Mouse (Mus musculus) thymus, adult 2 months (tissue): ENCODE measurements around the gene Cbfa2t2. TPM values are rescaled to one million over a fixed set of nuclear protein-coding genes. Genes with fewer than 3 reads are reported as not detected.
A peak's percentile ranks its signal among the peaks of the same experiment; 100 is the strongest.

Source experiments
- DNase-seq: peaks from one replicate; pipeline ENCODE4 v3.0.0; 2021
- H3K27ac ChIP-seq: fragments of 200-500 bp; 2 replicates; pipeline ENCODE4 v1.5.1; 2012; ENCODE audit warnings: low read length, control low read depth; ENCODE audit not compliant: control insufficient read depth, insufficient read depth
- H3K27me3 ChIP-seq: fragments of 200-500 bp; 2 replicates; pipeline ENCODE4 v1.6.1; 2012; ENCODE audit warnings: mild to moderate bottlenecking, low read length, moderate library complexity, mixed read lengths; ENCODE audit not compliant: control insufficient read depth, insufficient read depth
- H3K36me3 ChIP-seq: fragments of 200-500 bp; 2 replicates; pipeline ENCODE4 v1.6.1; 2012; ENCODE audit warnings: mild to moderate bottlenecking, low read length, moderate library complexity; ENCODE audit not compliant: control insufficient read depth, insufficient read depth
- H3K4me1 ChIP-seq: fragments of 200-500 bp; replicated peaks from 2 replicates; pipeline ENCODE4 v1.6.1; 2012; ENCODE audit warnings: low read length; ENCODE audit not compliant: control insufficient read depth, insufficient read depth
- H3K4me3 ChIP-seq: fragments of 200-500 bp; 2 replicates; pipeline ENCODE4 v1.5.1; 2012; ENCODE audit warnings: mild to moderate bottlenecking, low read length, control low read depth, moderate library complexity; ENCODE audit not compliant: control insufficient read depth, insufficient read depth
- CTCF ChIP-seq: fragments of 200-500 bp; IDR thresholded peaks from 2 replicates; pipeline ENCODE4 v1.5.1; 2012; ENCODE audit warnings: mild to moderate bottlenecking, control low read depth, low read length, moderate library complexity, borderline replicate concordance; ENCODE audit not compliant: control insufficient read depth, poor library complexity, insufficient read depth; ENCODE audit errors: extremely low read depth
- POLR2A ChIP-seq: fragments of 200-500 bp; IDR thresholded peaks from 2 replicates; pipeline ENCODE4 v1.6.1; 2012; ENCODE audit warnings: mild to moderate bottlenecking, low read length, control low read depth, moderate library complexity; ENCODE audit not compliant: control insufficient read depth, poor library complexity, insufficient read depth; ENCODE audit errors: extremely low read depth
- WGBS: fragments of 180-500 bp; shearing (Covaris S2); methylation state at CpG from one replicate; pipeline ENCODE4 v1.1.7; 2018; 5-methylcytosine and 5-hydroxymethylcytosine counted together
- polyA plus RNA-seq: library from polyadenylated mRNA; depleted of rRNA; stranded (reverse); fragments of >200 nt; gene quantifications from 2 replicates; pipeline ENCODE4 v1.2.3, GENCODE M21; 2012

The Cbfa2t2 gene
- polyA plus RNA-seq, 1 experiment, result 27.6 TPM

DNA sequence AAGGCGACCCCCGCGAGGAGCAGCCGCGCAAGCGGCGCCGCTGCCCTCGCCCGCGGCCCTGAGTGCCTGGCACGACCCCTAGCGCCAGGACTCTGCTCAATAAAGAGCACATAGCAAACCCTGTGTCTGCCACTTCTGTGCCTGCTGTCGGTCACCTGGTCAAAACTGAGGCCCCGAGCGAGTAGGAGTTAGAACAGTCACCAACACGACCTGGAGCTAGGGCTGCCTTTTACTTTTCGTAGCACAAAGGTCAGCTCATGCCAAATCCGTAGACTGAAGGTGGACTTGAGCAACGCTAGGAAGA lies 113.6 kb downstream of the Cbfa2t2 start:
- H3K27me3 ChIP-seq, result no peaks in the 10 kb centered on the region
- TF ChIP-seq CTCF (no peak), POLR2A (no peak)
- no peak overlapping the region for H3K27ac ChIP-seq
- no peak overlapping the region for H3K4me3 ChIP-seq
- H3K4me1 ChIP-seq, result peaks cover 20% of the 10 kb centered on the region
- no peaks in the 10 kb centered on the region for H3K36me3 ChIP-seq
- no peak for DNase-seq
- WGBS, result 19% methylated on average over 20 of the region's 20 CpGs

DNA sequence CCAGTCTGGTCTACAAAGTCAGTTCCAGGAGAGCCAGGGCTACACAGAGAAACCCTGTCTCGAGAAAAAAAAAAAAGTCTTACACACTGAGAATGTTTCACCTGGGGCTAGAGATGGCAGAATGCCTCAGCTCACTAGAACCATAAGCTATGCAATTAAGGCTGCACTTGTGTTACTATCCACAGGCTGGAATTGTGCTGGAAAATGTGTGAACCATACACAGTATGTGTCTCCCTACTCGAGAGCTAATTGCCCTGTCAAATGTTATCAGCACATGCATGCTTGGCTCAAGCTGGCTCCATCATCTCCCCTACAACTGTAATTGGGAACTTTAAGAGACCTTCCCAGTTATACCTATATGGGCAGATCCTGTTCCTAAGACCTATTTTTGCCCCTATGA lies 114.7 kb downstream of the Cbfa2t2 start:
- WGBS, result 88% methylated on average over 2 of the region's 2 CpGs

DNA sequence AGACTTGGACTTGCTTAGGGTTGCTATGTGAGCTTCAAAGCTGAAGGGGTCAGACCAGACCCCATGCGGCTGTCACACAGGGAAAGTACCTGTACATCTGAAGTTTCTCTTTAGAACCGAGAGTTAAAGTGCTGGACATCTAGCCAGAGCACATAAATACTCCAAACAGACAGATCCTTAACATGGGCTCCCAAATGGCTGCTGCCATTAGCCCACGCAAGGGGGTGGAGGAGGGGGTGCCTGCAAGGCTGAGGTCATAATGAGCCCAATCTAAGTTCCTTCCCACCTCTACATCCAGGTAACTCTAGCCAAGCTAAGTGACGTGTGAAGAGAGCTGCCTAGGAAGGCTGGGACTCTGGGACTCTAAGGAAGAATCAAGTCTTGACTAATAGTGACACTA lies 115.2 kb downstream of the Cbfa2t2 start, which contains the start of gene Actl10:
Gene Actl10 (plus strand): TSS at position 301 of the 400 bp plus-strand sequence.
- Histone ChIP-seq H3K4me1 (peaks cover 20% of the 10 kb centered on the region), H3K27ac (no peak within 1 kb of the TSS), H3K27me3 (no peaks in the 10 kb centered on the region), H3K4me3 (no peak within 1 kb of the TSS), H3K36me3 (no peaks in the 10 kb centered on the region)
- 93% methylated on average over 4 of the region's 4 CpGs for WGBS
- no peak for TF ChIP-seq POLR2A
- TF ChIP-seq CTCF, result no peak
- no peak for DNase-seq

More for the DNA sequence above, 114.7 kb downstream of the Cbfa2t2 start:
- peaks cover 20% of the 10 kb centered on the region for H3K4me1 ChIP-seq
- no peak overlapping the region for H3K27ac ChIP-seq
- no peaks in the 10 kb centered on the region for H3K36me3 ChIP-seq
- no peak for DNase-seq
- TF ChIP-seq CTCF (no peak), POLR2A (no peak)
- no peak overlapping the region for H3K4me3 ChIP-seq
- H3K27me3 ChIP-seq, result no peaks in the 10 kb centered on the region

DNA sequence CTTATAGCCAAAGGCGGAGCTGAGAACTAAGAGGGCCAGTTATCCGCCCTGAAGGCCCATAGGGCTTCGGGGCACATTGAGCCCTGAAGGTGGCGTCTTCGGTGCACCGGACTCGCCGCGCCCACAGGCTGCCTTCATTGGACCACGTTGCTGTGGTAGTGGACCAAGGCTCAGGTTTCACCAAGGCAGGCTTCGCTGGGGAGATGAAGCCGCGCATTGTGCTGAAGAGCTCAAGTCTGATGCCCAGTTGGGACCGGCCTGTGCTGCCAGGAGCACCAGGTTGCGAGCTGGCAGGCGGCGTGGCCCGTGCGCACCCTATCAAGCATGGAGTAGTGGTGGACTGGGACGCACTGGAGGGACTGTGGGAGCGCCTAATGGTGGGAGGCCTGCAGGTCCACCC lies 115.6 kb downstream of the Cbfa2t2 start:
- H3K4me1 ChIP-seq, result peaks cover 20% of the 10 kb centered on the region
- 63% methylated on average over 21 of the region's 21 CpGs for WGBS
- no peaks in the 10 kb centered on the region for H3K36me3 ChIP-seq
- H3K27me3 ChIP-seq, result no peaks in the 10 kb centered on the region
- no peak for TF ChIP-seq CTCF
- TF ChIP-seq POLR2A, result no peak
- DNase-seq, result no peak
- no peak overlapping the region for H3K27ac ChIP-seq
- H3K4me3 ChIP-seq, result no peak overlapping the region

DNA sequence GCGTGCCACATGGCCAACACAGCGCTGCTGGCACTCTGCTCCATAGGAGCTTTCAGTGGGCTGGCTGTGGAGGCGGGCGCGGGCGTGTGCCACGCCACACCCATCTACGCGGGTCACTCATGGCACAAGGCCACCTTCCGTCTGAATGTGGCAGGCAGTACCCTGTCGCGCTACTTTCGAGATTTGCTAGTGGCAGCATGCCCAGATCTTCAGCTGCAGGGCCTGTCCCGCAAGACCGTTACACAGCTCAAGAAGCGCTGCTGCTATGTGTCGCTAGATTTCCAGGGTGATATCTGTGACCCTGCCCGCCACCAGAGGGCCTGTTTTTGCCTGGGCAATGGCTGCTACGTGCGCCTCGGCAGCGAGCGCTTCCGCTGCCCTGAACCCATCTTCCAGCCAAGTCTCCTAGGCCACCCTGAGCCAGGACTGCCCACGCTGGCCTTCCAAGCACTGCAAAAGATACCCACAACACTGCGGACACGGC lies 116.2 kb downstream of the Cbfa2t2 start:
- Histone ChIP-seq H3K27me3 (no peaks in the 10 kb centered on the region), H3K27ac (no peak overlapping the region), H3K36me3 (no peaks in the 10 kb centered on the region), H3K4me1 (peaks cover 25% of the 10 kb centered on the region), H3K4me3 (no peak overlapping the region)
- peak; percentile 80 for DNase-seq
- peak; percentile 49; the same call in 1 of the 2 replicates for TF ChIP-seq POLR2A
- peak; percentile 83 for TF ChIP-seq CTCF
- WGBS, result 17% methylated on average over 27 of the region's 27 CpGs

DNA sequence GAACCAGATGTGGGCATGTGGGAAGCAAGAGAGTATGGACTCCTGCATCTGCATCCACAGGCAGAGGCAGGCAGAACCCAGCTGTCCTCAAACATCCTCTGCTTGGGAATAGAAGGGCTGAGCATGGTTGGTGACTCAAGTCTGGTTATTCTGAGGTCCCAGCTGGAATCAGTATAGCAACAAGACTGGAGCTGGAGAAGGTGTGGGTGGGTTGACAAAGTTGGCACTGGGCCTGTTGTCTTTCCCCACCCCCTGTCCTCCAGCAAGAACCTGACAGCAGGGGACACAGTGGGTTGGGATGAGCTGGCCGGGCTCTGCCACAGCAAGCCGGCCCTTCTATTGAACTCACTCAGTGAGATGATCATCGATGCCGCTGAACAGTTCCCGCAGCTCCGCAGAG lies 119.0 kb downstream of the Cbfa2t2 start:
- H3K27me3 ChIP-seq, result no peaks in the 10 kb centered on the region
- no peak for DNase-seq
- no peak overlapping the region for H3K27ac ChIP-seq
- H3K36me3 ChIP-seq, result no peaks in the 10 kb centered on the region
- H3K4me1 ChIP-seq, result peaks cover 33% of the 10 kb centered on the region
- no peak overlapping the region for H3K4me3 ChIP-seq
- WGBS, result over 99% methylated on average over 6 of the region's 6 CpGs
- TF ChIP-seq POLR2A (no peak), CTCF (no peak)

DNA sequence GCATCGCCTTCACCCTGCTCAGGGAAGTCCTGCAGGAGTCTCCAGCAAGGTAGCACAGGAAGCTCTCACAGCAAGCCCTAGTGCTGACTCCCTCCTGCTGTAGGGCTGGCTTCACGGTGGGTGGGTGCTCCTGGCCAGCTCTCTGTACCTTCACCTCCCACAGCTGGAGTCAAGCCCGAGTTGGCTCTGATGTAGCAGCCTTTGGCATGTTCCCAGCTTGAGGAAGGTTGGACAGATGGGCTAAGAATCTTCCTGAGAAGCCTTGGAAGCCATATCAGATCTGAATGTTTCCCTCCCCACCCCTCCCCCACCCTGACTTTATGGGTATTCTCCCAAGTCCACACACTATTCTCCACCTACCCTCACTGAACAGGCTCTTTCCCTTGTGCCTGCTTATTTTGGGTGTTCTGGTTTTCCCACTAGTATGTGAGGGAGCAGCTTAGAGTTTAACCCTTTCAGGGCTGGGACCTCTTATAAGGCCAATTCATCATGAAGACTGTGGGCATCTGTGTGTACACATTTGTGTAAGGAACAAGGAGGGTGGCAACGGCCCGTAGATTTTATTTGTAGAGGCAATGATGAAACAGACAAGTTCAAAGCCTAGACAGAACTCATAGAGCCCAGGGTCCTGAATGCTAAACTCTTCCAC lies 121.0 kb downstream of the Cbfa2t2 start:
- Histone ChIP-seq H3K4me3 (no peak overlapping the region), H3K36me3 (no peaks in the 10 kb centered on the region), H3K4me1 (peaks cover 30% of the 10 kb centered on the region), H3K27me3 (no peaks in the 10 kb centered on the region), H3K27ac (no peak overlapping the region)
- TF ChIP-seq POLR2A (no peak), CTCF (no peak)
- WGBS, result 71% methylated on average over 5 of the region's 5 CpGs
- DNase-seq, result peak; percentile 12
